Mouse (Mus musculus) kidney, embryonic 14.5 days (tissue): ENCODE data around the gene Arcn1. TPM values are rescaled to one million over a fixed set of nuclear protein-coding genes. Genes with fewer than 3 reads are reported as not detected.
"Not testable (repeated sequence)": the region's sequence is repeated elsewhere in the genome, so short reads cannot be mapped to it uniquely, and the experiment has no call there.

Source experiments
- ATAC-seq: fragments of 200-750 bp; cut with Nextera tagmentation; 2 replicates; pipeline ENCODE4 v1.8.0; 2017; ENCODE audit warnings: moderate number of reproducible peaks, mild to moderate bottlenecking, moderate TSS enrichment, moderate library complexity; ENCODE audit not compliant: low FRiP score, low TSS enrichment
- H3K27ac ChIP-seq: fragments of 300-500 bp; sonication (generic); 2 replicates; pipeline ENCODE4 v1.5.1; 2014; ENCODE audit warnings: low read depth, mild to moderate bottlenecking, low read length, moderate library complexity, mixed read lengths
- H3K27me3 ChIP-seq: fragments of 300-500 bp; sonication (generic); 2 replicates; pipeline ENCODE4 v1.6.1; 2014; ENCODE audit warnings: mild to moderate bottlenecking, low read length; ENCODE audit not compliant: control insufficient read depth, insufficient read depth
- H3K36me3 ChIP-seq: fragments of 300-500 bp; sonication (generic); 2 replicates; pipeline ENCODE4 v1.6.1; 2014; ENCODE audit warnings: low read length, mixed read lengths; ENCODE audit not compliant: control insufficient read depth, insufficient read depth
- H3K4me1 ChIP-seq: fragments of 300-500 bp; sonication (generic); 2 replicates; pipeline ENCODE4 v1.6.1; 2014; ENCODE audit warnings: low read length, mixed read lengths; ENCODE audit not compliant: control insufficient read depth, insufficient read depth
- H3K4me2 ChIP-seq: fragments of 300-500 bp; sonication (generic); replicated peaks from 2 replicates; pipeline ENCODE4 v1.6.1; 2014; ENCODE audit warnings: low read depth, mild to moderate bottlenecking, low read length
- H3K4me3 ChIP-seq: fragments of 300-500 bp; sonication (generic); 2 replicates; pipeline ENCODE4 v1.5.1; 2014; ENCODE audit warnings: mild to moderate bottlenecking, low read length
- H3K9ac ChIP-seq: fragments of 300-500 bp; sonication (generic); 2 replicates; pipeline ENCODE4 v1.6.1; 2014; ENCODE audit warnings: low read depth, mild to moderate bottlenecking, low read length, moderate library complexity
- H3K9me3 ChIP-seq: fragments of 300-500 bp; sonication (generic); 2 replicates; pipeline ENCODE4 v1.6.1; 2016; ENCODE audit warnings: low read length; ENCODE audit not compliant: control insufficient read depth
- WGBS: fragments of 180-500 bp; shearing (Covaris S2); extraction: QIAGEN DNeasy Blood & Tissue Kit; methylation state at CpG from one replicate; pipeline ENCODE4 v1.1.7; 2014; 5-methylcytosine and 5-hydroxymethylcytosine counted together
- polyA plus RNA-seq: library from polyadenylated mRNA; unstranded; fragments of >200 nt; fragmentation: Nextera tagmentation; extraction: Ambion mirVana; gene quantifications from 2 replicates; pipeline ENCODE4 v1.2.1, GENCODE M21; 2014

Gene Arcn1
- polyA plus RNA-seq, 1 experiment from 2014 or later: 219 TPM

DNA sequence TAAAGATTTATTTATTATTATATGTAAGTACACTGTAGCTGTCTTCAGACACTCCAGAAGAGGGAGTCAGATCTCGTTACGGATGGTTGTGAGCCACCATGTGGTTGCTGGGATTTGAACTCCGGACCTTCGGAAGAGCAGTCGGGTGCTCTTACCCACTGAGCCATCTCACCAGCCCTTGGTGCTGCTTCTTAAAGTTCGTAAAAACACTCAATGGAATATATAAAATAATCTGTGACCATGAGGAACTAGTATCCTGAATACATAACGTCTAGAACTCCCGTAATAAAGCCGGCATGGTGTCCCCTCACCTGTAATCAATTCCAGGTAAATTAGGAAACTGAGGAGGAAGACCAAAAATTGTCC, 367 bp upstream of the Arcn1 start:
- Histone ChIP-seq H3K4me3 (peak overlapping the region; percentile 72), H3K4me2 (peak overlapping the region; percentile 73; the same call in 1 of the 2 replicates), H3K4me1 (peaks cover 21% of the 10 kb centered on the region)
- not testable (repeated sequence) for ATAC-seq, H3K36me3 ChIP-seq, H3K27ac ChIP-seq, H3K9ac ChIP-seq, H3K9me3 ChIP-seq, H3K27me3 ChIP-seq
- WGBS: 50% methylated on average over 7 of the region's 9 CpGs

DNA sequence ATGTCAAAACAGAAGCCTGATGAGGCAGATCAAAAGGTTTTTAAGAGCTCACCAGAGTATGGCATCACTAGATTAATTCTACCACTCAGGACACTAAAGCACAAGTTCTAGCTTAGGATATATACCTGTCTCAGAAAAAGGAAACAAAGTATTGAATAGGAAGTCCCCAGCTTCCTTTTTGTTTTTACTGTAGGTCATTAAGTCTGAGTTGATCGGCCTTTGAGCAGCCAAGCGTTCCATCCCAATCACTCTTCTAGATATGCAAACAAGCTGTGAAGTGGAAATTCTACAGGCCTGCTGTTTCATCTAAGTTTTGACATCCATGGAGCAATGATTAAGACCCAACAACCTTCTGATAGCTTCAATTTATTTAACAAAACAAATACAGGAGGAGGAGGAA, 6.8 kb downstream of the Arcn1 start:
- ATAC-seq: no peak
- Histone ChIP-seq H3K4me2 (no peak overlapping the region), H3K4me1 (peaks cover 16% of the 10 kb centered on the region), H3K27ac (no peak overlapping the region), H3K27me3 (no peaks in the 10 kb centered on the region), H3K9ac (no peak overlapping the region), H3K9me3 (no peaks in the 10 kb centered on the region), H3K36me3 (peaks cover 22% of the 10 kb centered on the region), H3K4me3 (no peak overlapping the region)
- 54% methylated on average over 2 of the region's 2 CpGs for WGBS

DNA sequence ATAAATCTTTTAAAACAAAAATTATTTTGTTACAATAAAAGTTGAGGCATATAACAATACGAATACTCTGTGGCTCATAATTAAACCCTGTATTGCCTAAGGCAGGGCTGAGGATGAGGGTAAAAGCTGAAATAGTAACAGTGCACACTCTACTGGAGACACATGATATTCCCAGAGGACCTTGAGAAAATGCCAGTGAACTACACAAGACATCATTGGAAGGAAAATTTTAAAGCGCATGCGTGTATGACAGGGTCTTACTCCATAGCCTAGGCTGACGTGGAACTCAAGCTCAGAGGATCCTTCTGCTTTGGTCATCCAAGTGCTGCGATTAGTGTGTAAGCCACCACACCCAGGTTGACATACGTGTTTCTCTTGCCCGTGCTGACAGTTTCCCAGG, 19.2 kb downstream of the Arcn1 start:
- Histone ChIP-seq H3K9me3 (no peaks in the 10 kb centered on the region), H3K4me2 (no peak overlapping the region), H3K27ac (no peak overlapping the region), H3K36me3 (peaks cover 92% of the 10 kb centered on the region), H3K27me3 (no peaks in the 10 kb centered on the region), H3K4me1 (no peaks in the 10 kb centered on the region), H3K9ac (no peak overlapping the region), H3K4me3 (no peak overlapping the region)
- ATAC-seq: no peak
- 92% methylated on average over 7 of the region's 7 CpGs for WGBS

DNA sequence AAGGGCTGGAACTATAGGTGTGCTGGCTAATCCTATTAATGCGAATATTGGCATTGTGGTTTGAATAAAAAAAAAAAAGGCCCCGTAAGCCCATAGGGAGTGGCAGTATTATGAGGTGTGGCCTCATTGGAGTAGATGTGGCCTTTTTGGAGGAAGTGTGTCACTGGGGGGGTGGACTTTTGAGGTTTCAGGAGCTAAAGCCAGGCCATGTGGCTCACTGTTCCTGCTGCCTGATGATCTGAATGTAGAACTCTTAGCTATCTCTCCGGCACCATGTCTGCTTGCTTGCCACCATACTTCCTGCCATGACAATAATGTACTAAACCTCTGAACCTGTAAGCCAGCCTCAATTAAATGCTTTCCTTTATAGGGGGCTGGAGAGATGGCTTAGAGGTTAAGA, 20.3 kb downstream of the Arcn1 start:
- no peaks in the 10 kb centered on the region for H3K9me3 ChIP-seq
- WGBS: 98% methylated on average over 3 of the region's 3 CpGs
- no peaks in the 10 kb centered on the region for H3K4me1 ChIP-seq
- no peak overlapping the region for H3K4me2 ChIP-seq
- no peak overlapping the region for H3K27ac ChIP-seq
- no peak overlapping the region for H3K9ac ChIP-seq
- no peak for ATAC-seq
- H3K27me3 ChIP-seq: no peaks in the 10 kb centered on the region
- H3K4me3 ChIP-seq: no peak overlapping the region
- H3K36me3 ChIP-seq: peaks cover 93% of the 10 kb centered on the region

DNA sequence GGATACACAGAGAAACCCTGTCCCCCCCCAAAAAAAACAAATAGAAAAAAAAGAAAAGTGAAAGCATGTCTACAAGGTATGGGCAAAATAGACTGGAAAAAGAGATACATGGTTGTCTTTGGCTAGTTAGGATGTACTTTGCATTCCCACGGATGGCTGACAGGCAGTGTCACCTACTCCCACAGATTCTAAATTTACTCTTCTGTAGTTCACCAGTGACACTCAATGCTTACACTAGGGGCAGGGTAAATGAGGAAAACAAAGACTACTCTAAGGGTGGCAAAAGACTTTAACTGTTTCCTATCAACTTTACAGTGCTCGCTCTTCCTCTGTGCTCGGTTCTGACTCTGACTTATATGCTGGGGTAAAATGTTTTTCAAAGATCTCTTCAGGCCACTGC, 21.0 kb downstream of the Arcn1 start:
- no peak overlapping the region for H3K4me2 ChIP-seq
- H3K4me1 ChIP-seq: no peaks in the 10 kb centered on the region
- H3K9ac ChIP-seq: no peak overlapping the region
- ATAC-seq: no peak
- H3K27ac ChIP-seq: no peak overlapping the region
- no peaks in the 10 kb centered on the region for H3K9me3 ChIP-seq
- H3K4me3 ChIP-seq: no peak overlapping the region
- WGBS: 66% methylated on average over 3 of the region's 3 CpGs
- no peaks in the 10 kb centered on the region for H3K27me3 ChIP-seq
- H3K36me3 ChIP-seq: peaks cover 87% of the 10 kb centered on the region

DNA sequence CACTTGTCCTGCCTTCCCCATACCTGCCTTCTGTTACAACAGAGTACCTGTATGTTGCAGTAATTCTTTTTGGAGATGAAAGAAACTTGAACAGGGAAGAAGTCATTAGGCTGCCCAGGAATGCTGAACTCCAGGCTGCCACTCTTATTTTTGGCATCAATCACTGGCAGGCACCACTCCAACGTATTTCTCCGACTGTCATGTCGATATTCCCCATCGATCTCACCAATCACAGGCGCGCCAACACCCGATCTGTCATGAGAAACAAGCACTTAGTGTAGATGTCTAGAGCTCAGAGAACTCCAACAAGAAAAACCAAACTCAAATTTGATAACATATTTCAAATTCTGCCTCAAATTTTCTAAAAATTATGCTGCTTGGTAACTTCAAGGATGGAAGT, 22.3 kb downstream of the Arcn1 start:
- Histone ChIP-seq H3K36me3 (peaks cover 74% of the 10 kb centered on the region), H3K4me3 (no peak overlapping the region), H3K9me3 (no peaks in the 10 kb centered on the region), H3K9ac (no peak overlapping the region), H3K27me3 (no peaks in the 10 kb centered on the region), H3K4me2 (no peak overlapping the region), H3K4me1 (no peaks in the 10 kb centered on the region), H3K27ac (no peak overlapping the region)
- WGBS: 91% methylated on average over 7 of the region's 7 CpGs
- no peak for ATAC-seq

DNA sequence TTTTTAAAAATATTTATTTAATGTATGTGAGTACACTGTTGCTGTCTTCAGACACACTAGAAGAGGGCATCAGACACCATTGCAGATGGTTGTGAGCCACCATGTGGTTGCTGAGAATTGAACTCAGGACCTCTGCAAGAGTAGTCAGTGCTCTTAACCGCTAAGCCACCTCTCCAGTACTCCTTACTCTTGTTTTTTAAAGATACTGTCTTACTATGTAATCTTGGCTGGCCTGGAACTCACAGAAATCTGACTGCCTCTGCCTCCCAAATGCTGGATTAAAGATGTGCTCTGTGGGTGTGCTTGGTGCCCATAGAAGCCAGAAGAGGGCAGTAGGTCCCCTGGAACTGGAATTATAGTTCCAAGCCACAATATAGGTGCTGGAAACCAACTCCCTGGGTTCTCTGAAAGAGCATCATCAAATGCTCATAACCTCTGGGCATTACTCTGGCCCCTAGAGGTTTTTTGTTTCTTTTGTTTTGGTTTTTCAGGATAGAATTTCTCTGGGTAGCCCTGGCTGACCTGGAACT, 26.9 kb downstream of the Arcn1 start:
- Histone ChIP-seq H3K27ac (no peak overlapping the region), H3K4me3 (no peak overlapping the region), H3K4me2 (no peak overlapping the region), H3K9me3 (0 out of 2 replicates have a peak, but pooled peaks cover 2% of the 10 kb centered on the region), H3K4me1 (peaks cover 10% of the 10 kb centered on the region; the same call in 1 of the 2 replicates), H3K9ac (no peak overlapping the region), H3K27me3 (no peaks in the 10 kb centered on the region), H3K36me3 (peaks cover 35% of the 10 kb centered on the region)
- no peak for ATAC-seq
- WGBS: 96% methylated on average over 1 of the region's 1 CpGs

DNA sequence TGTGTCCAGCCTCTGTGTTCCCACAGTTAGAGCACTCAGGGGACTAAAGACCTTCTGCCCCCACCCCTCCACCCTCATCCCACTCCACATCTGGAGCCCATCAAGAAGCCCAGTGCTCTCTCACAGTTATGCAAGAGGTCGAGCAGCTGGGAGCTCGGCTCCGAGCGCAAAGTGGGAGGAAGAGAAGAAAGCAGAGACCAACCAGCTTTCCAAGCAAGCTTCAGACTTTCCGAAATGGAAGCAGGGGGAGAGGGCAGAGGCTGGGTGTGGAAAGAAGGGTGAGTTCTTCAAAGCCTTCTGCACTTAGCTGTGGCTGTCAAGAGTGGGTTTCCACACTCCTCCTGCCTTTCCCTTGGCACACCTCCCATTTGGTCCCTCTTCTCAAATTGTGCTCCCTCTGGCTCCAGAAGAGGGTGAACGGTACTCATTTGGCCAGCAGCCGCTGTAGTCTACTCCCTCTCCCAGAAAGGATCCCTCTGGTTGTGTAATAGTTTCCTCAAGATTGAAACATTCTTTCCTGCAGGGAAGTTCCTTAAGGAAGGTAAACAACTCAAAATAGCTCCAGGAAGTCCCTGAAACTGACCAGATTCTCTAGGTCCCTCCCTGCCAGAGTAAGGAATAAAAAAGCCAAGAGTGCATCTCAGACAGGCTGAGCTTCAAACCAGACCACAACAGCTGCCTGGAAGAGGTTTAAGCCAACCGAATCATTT, 30.2 kb downstream of the Arcn1 start:
- Histone ChIP-seq H3K27ac (peak overlapping the region; percentile 60), H3K4me2 (no peak overlapping the region), H3K9me3 (0 out of 2 replicates have a peak, but pooled peaks cover 2% of the 10 kb centered on the region), H3K9ac (no peak overlapping the region), H3K4me3 (no peak overlapping the region), H3K4me1 (peaks cover 21% of the 10 kb centered on the region; the same call in 1 of the 2 replicates), H3K36me3 (peaks cover 2% of the 10 kb centered on the region; the same call in 1 of the 2 replicates), H3K27me3 (no peaks in the 10 kb centered on the region)
- WGBS: 19% methylated on average over 8 of the region's 8 CpGs
- ATAC-seq: peak; percentile 26; the same call in 1 of the 2 replicates

DNA sequence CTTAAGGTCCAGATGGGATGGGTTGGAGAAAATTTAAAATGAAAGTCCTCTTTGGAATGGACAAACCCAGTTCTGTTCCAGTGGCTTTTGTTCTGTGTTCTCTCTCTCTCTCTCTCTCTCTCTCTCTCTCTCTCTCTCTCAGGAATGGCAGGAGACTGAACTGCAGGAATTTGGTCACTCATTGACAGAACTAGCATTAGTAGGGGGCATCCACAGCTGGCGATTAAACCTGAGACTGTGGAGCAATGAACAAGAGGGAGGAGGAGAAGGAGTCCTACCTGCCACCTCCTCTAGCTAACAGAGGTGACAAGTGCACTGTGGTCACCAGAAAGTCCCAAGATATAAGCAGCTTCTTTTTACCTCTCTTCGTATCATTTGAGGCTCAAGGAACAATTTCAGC, 31.3 kb downstream of the Arcn1 start:
- no peak for ATAC-seq
- H3K9me3 ChIP-seq: 0 out of 2 replicates have a peak, but pooled peaks cover 2% of the 10 kb centered on the region
- H3K9ac ChIP-seq: no peak overlapping the region
- no peak overlapping the region for H3K4me3 ChIP-seq
- H3K27me3 ChIP-seq: no peaks in the 10 kb centered on the region
- H3K27ac ChIP-seq: peak overlapping the region; percentile 82; the same call in 1 of the 2 replicates
- no peak overlapping the region for H3K4me2 ChIP-seq
- H3K36me3 ChIP-seq: no peaks in the 10 kb centered on the region
- 59% methylated on average over 2 of the region's 2 CpGs for WGBS
- H3K4me1 ChIP-seq: peaks cover 21% of the 10 kb centered on the region; the same call in 1 of the 2 replicates
